Mouse (Mus musculus) ES-Bruce4 (cell line): Measurements from ENCODE around the gene Zbtb45. TPM values are rescaled to one million over a fixed set of nuclear protein-coding genes. Genes with fewer than 3 reads are reported as not detected.
A peak's percentile ranks its signal among the peaks of the same experiment; 100 is the strongest.

Experiments
- H3K27ac ChIP-seq: 2 replicates; pipeline ENCODE4 v1.5.1; 2012; ENCODE audit warnings: low read length, inconsistent platforms; ENCODE audit not compliant: insufficient read depth
- H3K27me3 ChIP-seq: 2 replicates; pipeline ENCODE4 v1.6.1; 2012; ENCODE audit warnings: mild to moderate bottlenecking, low read length, inconsistent platforms; ENCODE audit not compliant: control insufficient read depth, poor library complexity, insufficient read depth, severe bottlenecking
- H3K36me3 ChIP-seq: 2 replicates; pipeline ENCODE4 v1.6.1; 2012; ENCODE audit warnings: inconsistent platforms, mild to moderate bottlenecking, low read length, moderate library complexity; ENCODE audit not compliant: control insufficient read depth, poor library complexity, insufficient read depth, severe bottlenecking
- H3K4me1 ChIP-seq: one replicate; pipeline ENCODE4 v1.8.1; 2011; ENCODE audit warnings: low read length; ENCODE audit not compliant: control insufficient read depth, insufficient read depth
- H3K4me3 ChIP-seq: 2 replicates; pipeline ENCODE4 v1.5.1; 2011; ENCODE audit warnings: low read depth, mild to moderate bottlenecking, low read length
- H3K9ac ChIP-seq: 2 replicates; pipeline ENCODE4 v1.6.1; 2012; ENCODE audit warnings: low read depth, mild to moderate bottlenecking, inconsistent platforms; ENCODE audit not compliant: poor library complexity, severe bottlenecking
- H3K9me3 ChIP-seq: replicated peaks from 2 replicates; pipeline ENCODE4 v1.6.1; 2012; ENCODE audit warnings: mild to moderate bottlenecking, low read length, inconsistent platforms; ENCODE audit not compliant: control insufficient read depth, poor library complexity, insufficient read depth, severe bottlenecking
- CTCF ChIP-seq: IDR thresholded peaks from one replicate; pipeline ENCODE4 v1.8.1; 2011; ENCODE audit warnings: low read depth, low read length
- EP300 ChIP-seq: IDR thresholded peaks from 2 replicates; pipeline ENCODE4 v1.6.1; 2011; ENCODE audit warnings: low read depth, low read length; ENCODE audit not compliant: insufficient read depth
- POLR2A ChIP-seq: IDR thresholded peaks from one replicate; pipeline ENCODE4 v1.8.1; 2011; ENCODE audit warnings: low read length; ENCODE audit not compliant: insufficient read depth
- polyA plus RNA-seq: library from polyadenylated mRNA; stranded (reverse); fragments of >200 nt; gene quantifications from 2 replicates; pipeline ENCODE4 v1.2.4, GENCODE M21; 2011; ENCODE audit warnings: low read depth; ENCODE audit not compliant: missing spikeins, insufficient read depth, insufficient read length

Zbtb45 gene
- polyA plus RNA-seq, 1 experiment, result 22.7 TPM

GRCm38 (mm10) chr7:13036806-13037205 lies 27.0 kb upstream of the Zbtb45 start:
- peak overlapping the region; percentile 78 for H3K9ac ChIP-seq
- no peaks in the 10 kb centered on the region for H3K27me3 ChIP-seq
- no peak for TF ChIP-seq CTCF
- H3K9me3 ChIP-seq, result no peaks in the 10 kb centered on the region
- H3K36me3 ChIP-seq, result peaks cover 21% of the 10 kb centered on the region
- H3K4me1 ChIP-seq, result no peaks in the 10 kb centered on the region
- peak overlapping the region; percentile 82 for H3K4me3 ChIP-seq
- H3K27ac ChIP-seq, result peak overlapping the region; percentile 55

- peak overlapping the region; percentile 40 for H3K9ac ChIP-seq
- peak overlapping the region; percentile 44 for H3K4me3 ChIP-seq
- no peaks in the 10 kb centered on the region for H3K4me1 ChIP-seq
- no peaks in the 10 kb centered on the region for H3K9me3 ChIP-seq
- H3K27ac ChIP-seq, result peak overlapping the region; percentile 69
- H3K27me3 ChIP-seq, result no peaks in the 10 kb centered on the region
- peaks cover 33% of the 10 kb centered on the region for H3K36me3 ChIP-seq
- TF ChIP-seq EP300, result no peak
- no peak for TF ChIP-seq CTCF
- TF ChIP-seq POLR2A, result no peak
These were observed 25.5 kb upstream of the Zbtb45 start for GRCm38 (mm10) chr7:13035211-13035855.

- Histone ChIP-seq H3K9ac (peak within 1 kb of the TSS; percentile 65), H3K27ac (peak within 1 kb of the TSS; percentile 86), H3K27me3 (no peaks in the 10 kb centered on the region), H3K4me1 (no peaks in the 10 kb centered on the region), H3K9me3 (no peaks in the 10 kb centered on the region), H3K4me3 (peak within 1 kb of the TSS; percentile 91), H3K36me3 (peaks cover 42% of the 10 kb centered on the region)
- TF ChIP-seq EP300, result 0 out of 2 replicates have a peak, but pooled peaks have one; percentile 18
- peak; percentile 74 for TF ChIP-seq POLR2A
- no peak for TF ChIP-seq CTCF
These were observed 24.5 kb upstream of the Zbtb45 start, which contains the start of gene Chmp2a for GRCm38 (mm10) chr7:13034148-13034977. Gene Chmp2a, minus strand, starts transcription at chr7:13034807.

- no peaks in the 10 kb centered on the region for H3K9me3 ChIP-seq
- no peaks in the 10 kb centered on the region for H3K4me1 ChIP-seq
- H3K36me3 ChIP-seq, result peaks cover 50% of the 10 kb centered on the region
- peak overlapping the region; percentile 65 for H3K9ac ChIP-seq
- H3K4me3 ChIP-seq, result peak overlapping the region; percentile 91
- TF ChIP-seq POLR2A, result no peak
- no peak for TF ChIP-seq EP300
- H3K27me3 ChIP-seq, result no peaks in the 10 kb centered on the region
- H3K27ac ChIP-seq, result peak overlapping the region; percentile 86
These were observed 23.8 kb upstream of the Zbtb45 start for GRCm38 (mm10) chr7:13033451-13034147.

GRCm38 (mm10) chr7:13032541-13032940 lies 22.7 kb upstream of the Zbtb45 start:
- Histone ChIP-seq H3K4me1 (no peaks in the 10 kb centered on the region), H3K9ac (no peak overlapping the region)

More at GRCm38 (mm10) chr7:13032541-13032940, 22.7 kb upstream of the Zbtb45 start:
- peaks cover 61% of the 10 kb centered on the region for H3K36me3 ChIP-seq
- no peaks in the 10 kb centered on the region for H3K9me3 ChIP-seq
- no peaks in the 10 kb centered on the region for H3K27me3 ChIP-seq
- TF ChIP-seq POLR2A (no peak), CTCF (no peak), EP300 (no peak)
- no peak overlapping the region for H3K27ac ChIP-seq
- no peak overlapping the region for H3K4me3 ChIP-seq
